Mouse (Mus musculus) cortical plate, adult 2 months (tissue): ENCODE data around the gene Rufy4. TPM values are rescaled to one million over a fixed set of nuclear protein-coding genes. Genes with fewer than 3 reads are reported as not detected.

Source experiments
- H3K27ac ChIP-seq: fragments of 200-500 bp; 2 replicates; pipeline ENCODE4 v1.5.1; 2012; ENCODE audit warnings: low read length, control low read depth, inconsistent platforms; ENCODE audit not compliant: insufficient read depth
- H3K4me1 ChIP-seq: fragments of 200-500 bp; 2 replicates; pipeline ENCODE4 v1.6.1; 2011; ENCODE audit warnings: low read length; ENCODE audit not compliant: control insufficient read depth, insufficient read depth
- H3K4me3 ChIP-seq: fragments of 200-500 bp; 2 replicates; pipeline ENCODE4 v1.5.1; 2011; ENCODE audit warnings: mild to moderate bottlenecking, low read length, control low read depth; ENCODE audit not compliant: insufficient read depth
- CTCF ChIP-seq: fragments of 200-500 bp; IDR thresholded peaks from 2 replicates; pipeline ENCODE4 v1.5.1; 2011; ENCODE audit warnings: mild to moderate bottlenecking, control low read depth, low read length; ENCODE audit not compliant: insufficient read depth; ENCODE audit errors: extremely low read depth
- POLR2A ChIP-seq: fragments of 200-500 bp; IDR thresholded peaks from 2 replicates; pipeline ENCODE4 v1.6.1; 2011; ENCODE audit warnings: mild to moderate bottlenecking, low read length, control low read depth; ENCODE audit not compliant: insufficient read depth; ENCODE audit errors: extremely low read depth
- polyA plus RNA-seq: library from polyadenylated mRNA; depleted of rRNA; stranded (reverse); fragments of >200 nt; gene quantifications from 2 replicates; pipeline ENCODE4 v1.2.3, GENCODE M21; 2012

The Rufy4 gene
- polyA plus RNA-seq, 1 experiment = not detected

GRCm38 (mm10) chr1:74167136-74167535, 41.8 kb downstream of the Rufy4 start:
- Histone ChIP-seq H3K4me3 (no peak overlapping the region), H3K27ac (no peak overlapping the region), H3K4me1 (no peaks in the 10 kb centered on the region)
- TF ChIP-seq POLR2A (no peak), CTCF (no peak)

DNA sequence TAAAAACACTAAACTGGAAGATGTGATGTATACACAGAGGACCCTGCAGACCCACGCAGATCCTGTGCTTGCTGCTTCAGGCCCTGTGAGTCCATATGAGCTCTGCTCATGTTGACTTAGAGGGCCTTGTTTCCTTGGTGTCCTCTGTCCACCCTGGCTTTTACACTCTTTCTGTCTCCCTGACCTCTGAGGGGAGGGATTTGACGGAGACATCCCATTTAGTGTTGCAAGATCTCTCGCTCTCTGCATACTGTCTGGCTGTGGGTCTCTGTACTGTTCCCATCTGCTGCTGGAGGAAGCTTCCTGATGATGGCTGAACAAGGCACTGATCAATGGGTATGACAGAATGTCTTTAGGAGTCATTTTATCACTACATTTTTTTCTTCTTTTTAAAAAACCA, 44.4 kb downstream of the Rufy4 start:
- H3K27ac ChIP-seq = no peak overlapping the region
- TF ChIP-seq CTCF (no peak), POLR2A (no peak)
- H3K4me1 ChIP-seq = no peaks in the 10 kb centered on the region
- no peak overlapping the region for H3K4me3 ChIP-seq

- no peaks in the 10 kb centered on the region for H3K4me1 ChIP-seq
- H3K27ac ChIP-seq = no peak overlapping the region
- no peak overlapping the region for H3K4me3 ChIP-seq
- TF ChIP-seq POLR2A (no peak), CTCF (no peak)
Observed at GRCm38 (mm10) chr1:74172722-74173121, 47.4 kb downstream of the Rufy4 start.

- no peak overlapping the region for H3K4me3 ChIP-seq
- H3K4me1 ChIP-seq = no peaks in the 10 kb centered on the region
- no peak for TF ChIP-seq POLR2A
- TF ChIP-seq CTCF = no peak
- H3K27ac ChIP-seq = no peak overlapping the region
Observed at GRCm38 (mm10) chr1:74175731-74176130, 50.4 kb downstream of the Rufy4 start.

GRCm38 (mm10) chr1:74178618-74179017, 53.3 kb downstream of the Rufy4 start:
- Histone ChIP-seq H3K4me3 (no peak overlapping the region), H3K27ac (no peak overlapping the region), H3K4me1 (no peaks in the 10 kb centered on the region)
- TF ChIP-seq POLR2A = no peak
- no peak for TF ChIP-seq CTCF

- H3K27ac ChIP-seq = no peak overlapping the region
- no peaks in the 10 kb centered on the region for H3K4me1 ChIP-seq
- no peak overlapping the region for H3K4me3 ChIP-seq
- TF ChIP-seq CTCF (no peak), POLR2A (no peak)
Observed at GRCm38 (mm10) chr1:74179624-74180408, 54.5 kb downstream of the Rufy4 start.

GRCm38 (mm10) chr1:74181462-74181861, 56.1 kb downstream of the Rufy4 start:
- Histone ChIP-seq H3K4me1 (no peaks in the 10 kb centered on the region), H3K4me3 (no peak overlapping the region), H3K27ac (no peak overlapping the region)
- no peak for TF ChIP-seq CTCF
- TF ChIP-seq POLR2A = no peak

DNA sequence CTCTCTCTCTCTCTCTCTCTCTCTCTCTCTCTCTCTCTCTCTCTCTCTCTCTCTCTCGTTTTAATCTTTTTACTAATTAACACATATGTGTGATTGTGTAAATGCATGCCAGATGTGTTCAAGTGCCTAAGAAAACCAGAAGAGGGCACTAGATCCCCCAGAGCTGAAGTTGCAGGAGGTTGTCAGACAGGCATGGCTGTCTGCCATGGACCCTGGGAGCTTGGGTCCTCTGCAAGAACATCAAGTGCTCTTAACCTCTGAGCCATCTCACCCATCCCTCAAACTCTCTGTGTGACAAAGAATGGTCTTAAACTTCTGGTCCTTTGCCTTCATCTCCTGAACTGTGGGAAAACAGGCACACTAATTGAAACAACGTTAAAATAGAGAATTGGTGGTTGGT, 57.7 kb downstream of the Rufy4 start:
- no peaks in the 10 kb centered on the region for H3K4me1 ChIP-seq
- TF ChIP-seq POLR2A = no peak
- no peak for TF ChIP-seq CTCF
- no peak overlapping the region for H3K27ac ChIP-seq
- H3K4me3 ChIP-seq = no peak overlapping the region

DNA sequence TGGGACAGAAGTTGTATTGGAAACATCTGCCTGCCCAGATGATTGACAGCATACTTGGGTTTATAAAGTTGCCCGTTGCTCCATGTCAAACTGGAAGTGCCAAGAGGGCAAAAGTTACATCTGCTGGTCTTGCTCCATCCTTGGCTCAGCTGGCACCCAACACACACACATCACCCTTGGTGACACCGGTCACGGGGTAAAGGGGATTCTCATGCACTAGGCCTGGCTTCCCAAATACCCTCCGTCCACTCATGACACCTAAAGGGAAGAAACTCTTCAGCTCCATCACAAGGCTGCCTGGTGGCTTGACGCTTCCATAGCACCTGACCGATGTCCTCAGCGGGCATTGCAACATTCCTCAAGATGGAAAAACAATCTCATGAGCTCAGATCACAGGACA, 65.1 kb downstream of the Rufy4 start:
- Histone ChIP-seq H3K4me3 (no peak overlapping the region), H3K4me1 (no peaks in the 10 kb centered on the region), H3K27ac (no peak overlapping the region)
- no peak for TF ChIP-seq CTCF

DNA sequence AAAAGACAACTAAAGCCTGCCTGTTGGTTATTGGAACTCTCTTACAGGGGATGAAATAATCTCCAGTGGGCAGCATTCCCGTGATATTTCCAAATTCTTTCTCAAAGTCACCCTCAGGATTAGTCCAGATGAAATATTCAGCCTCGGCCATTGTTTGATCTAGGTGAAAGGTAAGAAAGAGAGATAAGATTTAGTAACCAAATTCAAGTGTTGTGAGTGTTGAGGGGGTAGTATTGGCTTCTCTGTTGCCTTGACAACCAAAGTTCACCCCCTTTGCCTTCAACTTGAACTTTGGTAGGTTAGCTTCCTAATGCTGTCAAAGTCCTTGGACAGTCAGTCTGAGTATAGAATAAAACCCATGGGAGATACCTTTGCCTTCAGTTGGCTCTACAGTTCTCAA, 67.4 kb downstream of the Rufy4 start:
- Histone ChIP-seq H3K4me1 (no peaks in the 10 kb centered on the region), H3K4me3 (no peak overlapping the region), H3K27ac (no peak overlapping the region)
- TF ChIP-seq CTCF = no peak
- TF ChIP-seq POLR2A = no peak
